Mouse (Mus musculus) embryonic facial prominence, embryonic 12.5 days (tissue): ENCODE results near the gene Tro. TPM values are rescaled to one million over a fixed set of nuclear protein-coding genes. Genes with fewer than 3 reads are reported as not detected.

Experiments used
- ATAC-seq: fragments of 200-750 bp; cut with Nextera tagmentation; 2 replicates; pipeline ENCODE4 v1.8.0; 2017; ENCODE audit not compliant: insufficient number of reproducible peaks, insufficient read depth, low FRiP score, low TSS enrichment
- H3K27ac ChIP-seq: fragments of 300-500 bp; sonication (generic); 2 replicates; pipeline ENCODE4 v1.5.1; 2016; ENCODE audit warnings: mild to moderate bottlenecking
- H3K27me3 ChIP-seq: fragments of 300-500 bp; sonication (generic); 2 replicates; pipeline ENCODE4 v1.6.1; 2016; ENCODE audit warnings: mild to moderate bottlenecking, moderate library complexity
- H3K36me3 ChIP-seq: fragments of 300-500 bp; sonication (generic); 2 replicates; pipeline ENCODE4 v1.6.1; 2016; ENCODE audit warnings: mild to moderate bottlenecking
- H3K4me1 ChIP-seq: fragments of 300-500 bp; sonication (generic); 2 replicates; pipeline ENCODE4 v1.6.1; 2016
- H3K4me2 ChIP-seq: fragments of 300-500 bp; sonication (generic); replicated peaks from 2 replicates; pipeline ENCODE4 v1.6.1; 2016; ENCODE audit warnings: mild to moderate bottlenecking, moderate library complexity
- H3K4me3 ChIP-seq: fragments of 300-500 bp; sonication (generic); 2 replicates; pipeline ENCODE4 v1.5.1; 2016; ENCODE audit warnings: mild to moderate bottlenecking
- H3K9ac ChIP-seq: fragments of 300-500 bp; sonication (generic); 2 replicates; pipeline ENCODE4 v1.6.1; 2016; ENCODE audit warnings: mild to moderate bottlenecking, moderate library complexity
- H3K9me3 ChIP-seq: fragments of 300-500 bp; sonication (generic); 2 replicates; pipeline ENCODE4 v1.6.1; 2016; ENCODE audit warnings: mild to moderate bottlenecking, moderate library complexity
- WGBS: fragments of 180-500 bp; shearing (Covaris S2); methylation state at CpG from one replicate; pipeline ENCODE4 v1.1.7; 2016; 5-methylcytosine and 5-hydroxymethylcytosine counted together
- polyA plus RNA-seq: library from polyadenylated mRNA; unstranded; fragments of >200 nt; fragmentation: Nextera tagmentation; extraction: Ambion mirVana; gene quantifications from 2 replicates; pipeline ENCODE4 v1.2.1, GENCODE M21; 2016

Gene Tro
- polyA plus RNA-seq, result 45.2 and 46.3 TPM in 2 replicates

- no peaks in the 10 kb centered on the region for H3K4me1 ChIP-seq
Measured at GRCm38 (mm10) chrX:150656908-150657796, at the start of gene Tro. Gene Tro, minus strand, starts transcription at chrX:150657583.

GRCm38 (mm10) chrX:150677505-150677904 lies 20.1 kb upstream of the Tro start:
- WGBS, result 18% methylated on average over 1 of the region's 1 CpGs
- H3K4me1 ChIP-seq, result no peaks in the 10 kb centered on the region
- no peaks in the 10 kb centered on the region; the same call in 1 of the 2 replicates for H3K27me3 ChIP-seq
- H3K9me3 ChIP-seq, result no peaks in the 10 kb centered on the region
- H3K27ac ChIP-seq, result no peak overlapping the region
- H3K9ac ChIP-seq, result no peak overlapping the region
- no peak for ATAC-seq
- no peaks in the 10 kb centered on the region for H3K36me3 ChIP-seq
- H3K4me3 ChIP-seq, result no peak overlapping the region
- H3K4me2 ChIP-seq, result no peak overlapping the region

More at GRCm38 (mm10) chrX:150656908-150657796, at the start of gene Tro:
- H3K9ac ChIP-seq, result peak within 1 kb of the TSS; percentile 62
- peak within 1 kb of the TSS; percentile 49 for H3K4me3 ChIP-seq
- 25% methylated on average over 37 of the region's 37 CpGs for WGBS
- H3K36me3 ChIP-seq, result peaks cover 17% of the 10 kb centered on the region; the same call in 1 of the 2 replicates
- no peaks in the 10 kb centered on the region for H3K27me3 ChIP-seq
- H3K27ac ChIP-seq, result peak within 1 kb of the TSS; percentile 73; the same call in 1 of the 2 replicates
- H3K4me2 ChIP-seq, result peak within 1 kb of the TSS; percentile 50
- no peaks in the 10 kb centered on the region for H3K9me3 ChIP-seq
- ATAC-seq, result peak; percentile 94

- H3K36me3 ChIP-seq, result no peaks in the 10 kb centered on the region
- H3K4me1 ChIP-seq, result no peaks in the 10 kb centered on the region
- no peaks in the 10 kb centered on the region for H3K9me3 ChIP-seq
- no peak for ATAC-seq
- no peak overlapping the region for H3K4me2 ChIP-seq
- H3K27me3 ChIP-seq, result no peaks in the 10 kb centered on the region
- no peak overlapping the region for H3K4me3 ChIP-seq
- no peak overlapping the region for H3K27ac ChIP-seq
- H3K9ac ChIP-seq, result no peak overlapping the region
- 35% methylated on average over 4 of the region's 4 CpGs for WGBS
Measured at GRCm38 (mm10) chrX:150662809-150663208, 5.4 kb upstream of the Tro start.

- peaks cover 11% of the 10 kb centered on the region; the same call in 1 of the 2 replicates for H3K36me3 ChIP-seq
- no peak for ATAC-seq
- no peaks in the 10 kb centered on the region for H3K4me1 ChIP-seq
- H3K27ac ChIP-seq, result no peak overlapping the region
- H3K9me3 ChIP-seq, result no peaks in the 10 kb centered on the region
- H3K4me3 ChIP-seq, result no peak overlapping the region
- peak overlapping the region; percentile 50 for H3K4me2 ChIP-seq
- no peaks in the 10 kb centered on the region for H3K27me3 ChIP-seq
- H3K9ac ChIP-seq, result no peak overlapping the region
- WGBS, result 48% methylated on average over 3 of the region's 3 CpGs
Measured at GRCm38 (mm10) chrX:150657797-150658118, 375 bp upstream of the Tro start.

GRCm38 (mm10) chrX:150656122-150656907 lies 1.1 kb downstream of the Tro start:
- peak overlapping the region; percentile 62 for H3K9ac ChIP-seq
- no peaks in the 10 kb centered on the region for H3K27me3 ChIP-seq
- no peaks in the 10 kb centered on the region for H3K4me1 ChIP-seq
- WGBS, result 39% methylated on average over 33 of the region's 44 CpGs
- H3K9me3 ChIP-seq, result no peaks in the 10 kb centered on the region
- peaks cover 17% of the 10 kb centered on the region; the same call in 1 of the 2 replicates for H3K36me3 ChIP-seq
- H3K4me3 ChIP-seq, result peak overlapping the region; percentile 49
- ATAC-seq, result 0 out of 2 replicates have a peak, but pooled peaks have one; percentile 22
- peak overlapping the region; percentile 50 for H3K4me2 ChIP-seq
- H3K27ac ChIP-seq, result no peak overlapping the region; the same call in 1 of the 2 replicates

- no peak overlapping the region for H3K9ac ChIP-seq
- no peaks in the 10 kb centered on the region for H3K9me3 ChIP-seq
- H3K4me1 ChIP-seq, result no peaks in the 10 kb centered on the region
- 61% methylated on average over 1 of the region's 1 CpGs for WGBS
- H3K4me3 ChIP-seq, result no peak overlapping the region
- no peaks in the 10 kb centered on the region for H3K27me3 ChIP-seq
- H3K4me2 ChIP-seq, result no peak overlapping the region
- ATAC-seq, result no peak
- no peak overlapping the region for H3K27ac ChIP-seq
- no peaks in the 10 kb centered on the region for H3K36me3 ChIP-seq
Measured at GRCm38 (mm10) chrX:150636421-150636820, 21.0 kb downstream of the Tro start.

- Histone ChIP-seq H3K4me1 (no peaks in the 10 kb centered on the region), H3K4me3 (no peak overlapping the region), H3K36me3 (no peaks in the 10 kb centered on the region), H3K27ac (no peak overlapping the region), H3K4me2 (no peak overlapping the region), H3K9ac (no peak overlapping the region), H3K9me3 (no peaks in the 10 kb centered on the region), H3K27me3 (no peaks in the 10 kb centered on the region)
- no peak for ATAC-seq
- WGBS, result 88% methylated on average over 2 of the region's 2 CpGs
Measured at GRCm38 (mm10) chrX:150598882-150599281, 58.5 kb downstream of the Tro start.

Other genes with a start within 250 kb of the Tro start
- 40.1 and 42.7 TPM in 2 replicates for gene Tmem29, start 198.4 kb downstream of the Tro start, polyA plus RNA-seq
- gene Alas2, start 110.2 kb downstream of the Tro start, polyA plus RNA-seq, result 41.5 and 42.7 TPM in 2 replicates
- 7.3 and 7.9 TPM in 2 replicates for gene Pfkfb1, start 69.4 kb downstream of the Tro start, polyA plus RNA-seq
- 28.5 and 30.0 TPM in 2 replicates for gene Apex2, start 67.7 kb downstream of the Tro start, polyA plus RNA-seq
- gene Maged2, start 156.8 kb upstream of the Tro start, polyA plus RNA-seq, result 589 and 607 TPM in 2 replicates